Mouse (Mus musculus): ENCODE results near the gene Rasgef1c.

DNA sequence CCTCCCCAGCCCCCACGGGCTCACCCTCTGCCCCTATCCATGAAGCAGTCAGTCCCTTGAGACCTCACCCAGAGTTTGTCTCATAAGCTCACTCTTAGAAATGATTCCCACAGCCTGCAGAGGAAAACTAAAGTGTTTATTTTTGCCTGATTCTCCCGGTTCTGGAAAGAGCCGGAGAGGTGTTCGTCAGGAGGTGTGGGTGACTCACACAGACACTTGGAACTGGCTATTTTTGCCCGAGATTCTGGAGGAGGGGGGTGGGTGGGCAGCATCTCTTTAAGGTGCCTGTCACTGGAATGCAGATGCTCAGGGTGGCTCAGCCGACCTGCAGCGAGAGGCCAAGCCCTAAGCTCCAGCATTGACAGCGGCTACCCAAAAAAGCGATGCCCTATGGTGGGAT, 34.8 kb downstream of the Rasgef1c start:
- TF ChIP-seq EP300 (IDR thresholded peaks at IDR 0.05; ENCODE audit: low read depth) (no peak), CTCF (IDR thresholded peaks at IDR 0.05; ENCODE audit: low read depth) (no peak)

Measured in liver, embryonic 14.5 days (tissue).